In genomic region chr10:4177285-4177684, GRCm38 (mm10) we compare ENCODE assay signal across 21 mouse cellular contexts.
"Had no signal": no experiment of that assay in that cellular context is flagged by ENCODE, and none has a peak within 500 bp of the region (broad histone marks: within the 10 kb centered on the region; RNA-seq: fewer than 3 reads in every experiment).

No protein-coding gene starts in this region.

- H3K4me3 ChIP-seq: layer of hippocampus, adult 2 months; liver, embryonic 13.5 days; megakaryocyte, embryonic 14.5 days; midbrain, embryonic 10.5 days; midbrain, embryonic 13.5 days; myocyte; neural tube, embryonic 13.5 days had no signal

- DNase-seq: kidney, adult 2 months; kidney, postnatal 25 days; layer of hippocampus, adult 9-11 months; liver, embryonic 13.5 days; lung, postnatal 36 days; retina, postnatal 1 day; right cerebral cortex, postnatal 25 days; spleen, adult 18-20 months; thymus, adult 18-20 months; thymus, postnatal 14 days; thymus, postnatal 4 days had no signal

- H3K9me3 ChIP-seq: liver, embryonic 13.5 days; midbrain, embryonic 10.5 days; midbrain, embryonic 13.5 days; neural tube, embryonic 13.5 days had no signal

- H3K9ac ChIP-seq: liver, embryonic 13.5 days; midbrain, embryonic 13.5 days; neural tube, embryonic 13.5 days had no signal

- H3K4me2 ChIP-seq: liver, embryonic 13.5 days; midbrain, embryonic 13.5 days; neural tube, embryonic 13.5 days had no signal

- H3K4me1 ChIP-seq: midbrain, embryonic 10.5 days had no signal

- H3K27me3 ChIP-seq: liver, embryonic 13.5 days; megakaryocyte, embryonic 14.5 days; midbrain, embryonic 13.5 days; neural tube, embryonic 13.5 days had no signal

- H3K27ac ChIP-seq: hindbrain, postnatal 0 days; kidney, postnatal 0 days; layer of hippocampus, adult 2 months; liver, embryonic 13.5 days; midbrain, embryonic 10.5 days; midbrain, embryonic 13.5 days; neural tube, embryonic 13.5 days had no signal

- ATAC-seq: hindbrain, postnatal 0 days; inflammation-experienced regulatory T-cells, adult 6 months; midbrain, embryonic 13.5 days; midbrain, embryonic 16.5 days had no signal

- H3K36me3 ChIP-seq: liver, embryonic 13.5 days; midbrain, embryonic 10.5 days; midbrain, embryonic 13.5 days; neural tube, embryonic 13.5 days had no signal
